ENCODE assay signal across 8 mouse cellular contexts in genomic region chr5:123720328-123721311, GRCm38 (mm10). TPM values are rescaled to one million over a fixed set of nuclear protein-coding genes. Genes with fewer than 3 reads are reported as not detected.
DNase-seq lines count a peak whose midpoint lies in the region; ATAC-seq and TF ChIP-seq lines count a peak whose summit lies in the region.

Gene Zcchc8 (minus strand): TSS chr5:123721100.

- H3K27ac ChIP-seq in heart, embryonic 11.5 days (ENCODE audit: low read depth, low read length), result peak within 1 kb of the TSS; percentile 88
- H3K27ac ChIP-seq in kidney, embryonic 16.5 days (ENCODE audit: low read length), result peak within 1 kb of the TSS; percentile 86
- peak within 1 kb of the TSS; percentile 80 for H3K27ac ChIP-seq in liver, adult 2 months (replicated peaks; ENCODE audit: insufficient read depth, low read depth, low read length)

- H3ac ChIP-seq in C2C12 (ENCODE audit: control insufficient read depth, insufficient read length, low read depth) (peak within 1 kb of the TSS; percentile 99), myocyte (ENCODE audit: control insufficient read depth, insufficient read length) (peak within 1 kb of the TSS; percentile 58)

- H3K4me3 ChIP-seq in C2C12 (ENCODE audit: insufficient read depth, poor library complexity, severe bottlenecking) (peak within 1 kb of the TSS; percentile 74), myocyte (peak within 1 kb of the TSS; percentile 89)
- peak within 1 kb of the TSS; percentile 89 for H3K4me3 ChIP-seq in erythroblast, embryonic 14.5 days (replicated peaks)
- peak within 1 kb of the TSS; percentile 86 for H3K4me3 ChIP-seq in heart, embryonic 11.5 days (ENCODE audit: low read depth, low read length)
- H3K4me3 ChIP-seq in kidney, embryonic 16.5 days (ENCODE audit: low read length), result peak within 1 kb of the TSS; percentile 78
- peak within 1 kb of the TSS; percentile 84 for H3K4me3 ChIP-seq in liver, adult 2 months (ENCODE audit: insufficient read depth, low read depth, low read length)

- peak; percentile 58; the same call in 1 of the 2 replicates for TF ChIP-seq POLR2A in brain, embryonic 14.5 days (IDR thresholded peaks at IDR 0.05; ENCODE audit: borderline replicate concordance, extremely low read depth, insufficient read depth, insufficient read length, poor library complexity, severe bottlenecking)
- peak; percentile 79 for TF ChIP-seq POLR2A in liver, adult 2 months (IDR thresholded peaks at IDR 0.05; ENCODE audit: extremely low read depth, insufficient read depth, low read length)
- peak; percentile 66 for TF ChIP-seq POLR2A in myocyte (IDR thresholded peaks at IDR 0.05; ENCODE audit: insufficient read length, low read depth)

- under 1% methylated on average over 83 of the region's 83 CpGs for WGBS in heart, embryonic 11.5 days (ENCODE audit: insufficient replicate concordance)
- under 1% methylated on average over 82 of the region's 83 CpGs for WGBS in kidney, embryonic 16.5 days
- WGBS in liver, adult 2 months, result under 1% methylated on average over 83 of the region's 83 CpGs

- H3K79me2 ChIP-seq in C2C12 (ENCODE audit: control insufficient read depth, insufficient read depth) (peaks cover 51% of the 10 kb centered on the region), myocyte (ENCODE audit: control insufficient read depth, insufficient read depth) (peaks cover 39% of the 10 kb centered on the region)
- peaks cover 16% of the 10 kb centered on the region; the same call in 1 of the 2 replicates for H3K79me2 ChIP-seq in liver, adult 2 months (ENCODE audit: control insufficient read depth, insufficient read depth, low read length)

- no peaks in the 10 kb centered on the region for H3K9me3 ChIP-seq in erythroblast, embryonic 14.5 days (ENCODE audit: control insufficient read depth, low read length)
- no peaks in the 10 kb centered on the region for H3K9me3 ChIP-seq in heart, embryonic 11.5 days (replicated peaks; ENCODE audit: control insufficient read depth, low read length)
- H3K9me3 ChIP-seq in kidney, embryonic 16.5 days (ENCODE audit: low read length), result no peaks in the 10 kb centered on the region

- H3K4me2 ChIP-seq in heart, embryonic 11.5 days, result peak within 1 kb of the TSS; percentile 72
- peak within 1 kb of the TSS; percentile 77 for H3K4me2 ChIP-seq in kidney, embryonic 16.5 days (replicated peaks; ENCODE audit: low read depth, low read length)
- peak within 1 kb of the TSS; percentile 97 for H3K4me2 ChIP-seq in myocyte (ENCODE audit: low read depth)

- H3K9ac ChIP-seq in heart, embryonic 11.5 days (ENCODE audit: low read depth, low read length), result peak within 1 kb of the TSS; percentile 87
- peak within 1 kb of the TSS; percentile 88 for H3K9ac ChIP-seq in kidney, embryonic 16.5 days (replicated peaks; ENCODE audit: low read length)
- peak within 1 kb of the TSS; percentile 86 for H3K9ac ChIP-seq in liver, adult 2 months (ENCODE audit: low read depth, low read length)

- TF ChIP-seq CTCF in C2C12 (IDR thresholded peaks at IDR 0.05; ENCODE audit: control insufficient read depth, insufficient read depth, insufficient read length), result no peak
- TF ChIP-seq CTCF in brain, embryonic 14.5 days (IDR thresholded peaks at IDR 0.05; ENCODE audit: borderline replicate concordance, extremely low read depth, insufficient read depth, insufficient read length), result no peak
- TF ChIP-seq CTCF in liver, adult 2 months (IDR thresholded peaks at IDR 0.05; ENCODE audit: low read depth, low read length), result no peak

- peak; percentile 97 for ATAC-seq in heart, embryonic 11.5 days (replicated peaks; ENCODE audit: insufficient number of reproducible peaks, low FRiP score, low TSS enrichment)
- ATAC-seq in kidney, embryonic 16.5 days (ENCODE audit: low FRiP score, low TSS enrichment), result peak; percentile 100

- peaks cover 44% of the 10 kb centered on the region for H3K79me3 ChIP-seq in C2C12 (ENCODE audit: low read depth)

- H3K36me3 ChIP-seq in C2C12 (ENCODE audit: control insufficient read depth, insufficient read depth), result peaks cover 22% of the 10 kb centered on the region
- peaks cover 34% of the 10 kb centered on the region for H3K36me3 ChIP-seq in erythroblast, embryonic 14.5 days (ENCODE audit: control insufficient read depth)
- peaks cover 9% of the 10 kb centered on the region; the same call in 1 of the 2 replicates for H3K36me3 ChIP-seq in heart, embryonic 11.5 days (ENCODE audit: control insufficient read depth, insufficient read depth, low read length)
- H3K36me3 ChIP-seq in kidney, embryonic 16.5 days (ENCODE audit: insufficient read depth, low read length), result peaks cover 6% of the 10 kb centered on the region
- H3K36me3 ChIP-seq in liver, adult 2 months (ENCODE audit: control insufficient read depth, insufficient read depth, low read length), result peaks cover 3% of the 10 kb centered on the region; the same call in 1 of the 2 replicates
- H3K36me3 ChIP-seq in myocyte (ENCODE audit: control insufficient read depth, insufficient read depth), result no peaks in the 10 kb centered on the region
- H3K36me3 ChIP-seq in splenic B cell, adult 2 months (ENCODE audit: control insufficient read depth, insufficient read depth, low read length, poor library complexity, severe bottlenecking), result peaks cover 1% of the 10 kb centered on the region; the same call in 1 of the 2 replicates

- H3K27me3 ChIP-seq in C2C12 (ENCODE audit: control insufficient read depth, insufficient read depth, insufficient read length), result no peaks in the 10 kb centered on the region
- no peaks in the 10 kb centered on the region for H3K27me3 ChIP-seq in erythroblast, embryonic 14.5 days (ENCODE audit: control insufficient read depth)
- no peaks in the 10 kb centered on the region for H3K27me3 ChIP-seq in heart, embryonic 11.5 days (ENCODE audit: control insufficient read depth, insufficient read depth, low read length)
- no peaks in the 10 kb centered on the region for H3K27me3 ChIP-seq in kidney, embryonic 16.5 days (ENCODE audit: insufficient read depth, low read length)
- no peaks in the 10 kb centered on the region for H3K27me3 ChIP-seq in liver, adult 2 months (ENCODE audit: control insufficient read depth, insufficient read depth, low read length)
- H3K27me3 ChIP-seq in myocyte (ENCODE audit: control insufficient read depth, insufficient read depth, insufficient read length), result no peaks in the 10 kb centered on the region
- H3K27me3 ChIP-seq in splenic B cell, adult 2 months (ENCODE audit: control insufficient read depth, insufficient read depth, low read length, poor library complexity, severe bottlenecking), result no peaks in the 10 kb centered on the region

- peaks cover 35% of the 10 kb centered on the region for H3K4me1 ChIP-seq in erythroblast, embryonic 14.5 days (ENCODE audit: control insufficient read depth)
- peaks cover 10% of the 10 kb centered on the region for H3K4me1 ChIP-seq in heart, embryonic 11.5 days (ENCODE audit: control insufficient read depth, insufficient read depth, low read length)
- H3K4me1 ChIP-seq in kidney, embryonic 16.5 days (ENCODE audit: insufficient read depth, low read length), result peaks cover 21% of the 10 kb centered on the region
- peaks cover 2% of the 10 kb centered on the region; the same call in 1 of the 2 replicates for H3K4me1 ChIP-seq in liver, adult 2 months (ENCODE audit: control insufficient read depth, insufficient read depth, low read length)

- DNase-seq in brain, embryonic 14.5 days (ENCODE audit: low read depth), result peak; percentile 99
- DNase-seq in liver, adult 2 months (ENCODE audit: extremely low read depth, low read depth, low spot score), result peak; percentile 91
- DNase-seq in splenic B cell, adult 2 months (ENCODE audit: low read depth, low spot score), result peak; percentile 96

TF ChIP-seq in C2C12, 6 proteins besides CTCF, POLR2A, EP300 and RAD21:
- TF ChIP-seq MYOD1 (IDR thresholded peaks at IDR 0.05; ENCODE audit: control insufficient read depth, insufficient read length, low read depth) (no peak), MAX (IDR thresholded peaks at IDR 0.05) (no peak), CEBPB (IDR thresholded peaks at IDR 0.05; ENCODE audit: low read depth) (no peak), USF1 (IDR thresholded peaks at IDR 0.05; ENCODE audit: low read depth) (no peak), MYOG (IDR thresholded peaks at IDR 0.05; ENCODE audit: control insufficient read depth, extremely low read depth, insufficient read length) (no peak), FOSL1 (IDR thresholded peaks at IDR 0.05; ENCODE audit: insufficient read depth, low read length, poor library complexity, severe bottlenecking) (no peak)

TF ChIP-seq in myocyte, 11 proteins besides CTCF, POLR2A, EP300 and RAD21:
- no peak for TF ChIP-seq USF1 (IDR thresholded peaks at IDR 0.05; ENCODE audit: low read depth)
- no peak for TF ChIP-seq TCF3 (IDR thresholded peaks at IDR 0.05; ENCODE audit: insufficient read length, low read depth)
- TF ChIP-seq REST (IDR thresholded peaks at IDR 0.05; ENCODE audit: insufficient read depth, insufficient read length), result no peak
- TF ChIP-seq POLR2AphosphoS2 (IDR thresholded peaks at IDR 0.05; ENCODE audit: insufficient read length, low read depth), result peak; percentile 41
- no peak for TF ChIP-seq TCF12 (IDR thresholded peaks at IDR 0.05; ENCODE audit: insufficient read depth, poor library complexity, severe bottlenecking)
- TF ChIP-seq MYOG (IDR thresholded peaks at IDR 0.05; ENCODE audit: control insufficient read depth in 1 of 3, insufficient read depth in 1 of 3, insufficient read length in 2 of 3, low read depth in 2 of 3), result no peak
- no peak for TF ChIP-seq MAX (IDR thresholded peaks at IDR 0.05; ENCODE audit: low read depth)

RNA-seq across cellular contexts. Expression of gene Zcchc8, which starts in this region (rescaled TPM):
- polyA plus RNA-seq in C2C12 (2012; fragmentation: generic; extraction: Trizol) (16.7 TPM), myocyte (2012; fragmentation: generic; extraction: Trizol) (9.7 TPM)
- 79.2 and 91.8 TPM in 2 replicates for polyA plus RNA-seq in brain, embryonic 14.5 days (2012; rRNA removed)
- 4.5 and 5.7 TPM in 2 replicates for polyA plus RNA-seq in erythroblast, embryonic 14.5 days (2012)
- 64.6 and 65.7 TPM in 2 replicates for polyA plus RNA-seq in heart, embryonic 11.5 days (2014; fragmentation: Nextera tagmentation; extraction: Ambion mirVana)
- 69.3 and 78.6 TPM in 2 replicates for polyA plus RNA-seq in kidney, embryonic 16.5 days (2015; fragmentation: Nextera tagmentation; extraction: Ambion mirVana)
- total RNA-seq in liver, adult 2 months (2014; rRNA removed), result 9.0 and 12.1 TPM in 2 replicates
- polyA plus RNA-seq in liver, adult 2 months (2012; rRNA removed), result 9.6 and 12.7 TPM in 2 replicates

Comparison
In these comparisons a context has a peak if more than half of its experiments do, and no peak if none do; other contexts are left out.
1. Peak in every context shown above with its lines: DNase-seq, ATAC-seq, H3K4me3 ChIP-seq and H3K27ac ChIP-seq.